21 mouse cellular contexts compared by ENCODE assay signal in genomic region chr12:79857704-79858103, GRCm38 (mm10).
DNase-seq lines count a peak whose midpoint lies in the region; ATAC-seq and TF ChIP-seq lines count a peak whose summit lies in the region.
"Had no signal": no experiment of that assay in that cellular context is flagged by ENCODE, and none has a peak within 500 bp of the region (broad histone marks: within the 10 kb centered on the region; RNA-seq: fewer than 3 reads in every experiment).

No protein-coding gene starts in this region.

- H3K4me3 ChIP-seq in hindbrain, embryonic 12.5 days, result no peak overlapping the region
- H3K4me3 ChIP-seq in hindbrain, embryonic 14.5 days (replicated peaks; ENCODE audit: low read length), result no peak overlapping the region
- no peak overlapping the region for H3K4me3 ChIP-seq in testis, adult 2 months (ENCODE audit: control insufficient read depth, low read depth, low read length)
- H3K4me3 ChIP-seq: erythroblast, embryonic 14.5 days; limb, embryonic 13.5 days; liver, embryonic 15.5 days; midbrain, embryonic 13.5 days; myocyte; neural tube, embryonic 15.5 days had no signal

- 82% methylated on average over 6 of the region's 6 CpGs for WGBS in hindbrain, embryonic 12.5 days
- WGBS in hindbrain, embryonic 14.5 days, result 90% methylated on average over 6 of the region's 6 CpGs

- ATAC-seq in hindbrain, embryonic 12.5 days (ENCODE audit: low FRiP score), result no peak
- ATAC-seq in hindbrain, embryonic 14.5 days (ENCODE audit: low FRiP score), result no peak
- ATAC-seq: forebrain, embryonic 16.5 days; midbrain, embryonic 13.5 days had no signal

- DNase-seq in adrenal gland, postnatal 14 days, result peak; percentile 2
- no peak for DNase-seq in adrenal gland, adult 8-10 months
- no peak for DNase-seq in hindbrain, embryonic 14.5 days (ENCODE audit: low spot score)
- DNase-seq in testis, postnatal 10 days (ENCODE audit: low spot score), result no peak
- no peak for DNase-seq in frontal cortex, postnatal 25 days (ENCODE audit: low spot score in 2 of 2)
- no peak for DNase-seq in urinary bladder, postnatal 25 days (ENCODE audit: low spot score)
- DNase-seq: cerebellum, adult 9-11 months; kidney, adult 2 months; kidney, postnatal 25 days; layer of hippocampus, adult 9-11 months; right cerebral cortex, postnatal 25 days had no signal

- 0 out of 2 replicates have a peak, but pooled peaks cover 4% of the 10 kb centered on the region for H3K9me3 ChIP-seq in hindbrain, embryonic 12.5 days (replicated peaks)
- no peaks in the 10 kb centered on the region for H3K9me3 ChIP-seq in hindbrain, embryonic 14.5 days (ENCODE audit: control insufficient read depth, low read length)
- H3K9me3 ChIP-seq: liver, embryonic 15.5 days; neural tube, embryonic 15.5 days had no signal

- no peak overlapping the region for H3K4me2 ChIP-seq in hindbrain, embryonic 12.5 days (replicated peaks)
- no peak overlapping the region for H3K4me2 ChIP-seq in hindbrain, embryonic 14.5 days (replicated peaks)
- H3K4me2 ChIP-seq: limb, embryonic 13.5 days; liver, embryonic 15.5 days; midbrain, embryonic 13.5 days; neural tube, embryonic 15.5 days had no signal

- TF ChIP-seq CTCF in testis, adult 2 months (IDR thresholded peaks at IDR 0.05; ENCODE audit: control insufficient read depth, insufficient read depth, insufficient replicate concordance, low read depth, low read length), result no peak

- peaks cover 14% of the 10 kb centered on the region for H3K4me1 ChIP-seq in hindbrain, embryonic 12.5 days
- no peaks in the 10 kb centered on the region; the same call in 1 of the 2 replicates for H3K4me1 ChIP-seq in hindbrain, embryonic 14.5 days (replicated peaks; ENCODE audit: control insufficient read depth, insufficient read depth, low read length)
- peaks cover 2% of the 10 kb centered on the region; the same call in 1 of the 2 replicates for H3K4me1 ChIP-seq in testis, adult 2 months (ENCODE audit: control insufficient read depth, insufficient read depth, low read length)

- 0 out of 2 replicates have a peak overlapping the region, but pooled peaks have one; percentile 0 for H3K27ac ChIP-seq in hindbrain, embryonic 12.5 days
- no peak overlapping the region for H3K27ac ChIP-seq in hindbrain, embryonic 14.5 days
- H3K27ac ChIP-seq in testis, adult 2 months (ENCODE audit: control insufficient read depth, insufficient read depth, low read depth, low read length), result peak overlapping the region; percentile 20
- H3K27ac ChIP-seq: macrophage; neural tube, embryonic 15.5 days had no signal

- H3K9ac ChIP-seq in hindbrain, embryonic 12.5 days, result no peak overlapping the region
- no peak overlapping the region for H3K9ac ChIP-seq in hindbrain, embryonic 14.5 days
- H3K9ac ChIP-seq: limb, embryonic 13.5 days; liver, embryonic 15.5 days; midbrain, embryonic 13.5 days; neural tube, embryonic 15.5 days had no signal

- no peaks in the 10 kb centered on the region for H3K36me3 ChIP-seq in hindbrain, embryonic 12.5 days
- no peaks in the 10 kb centered on the region for H3K36me3 ChIP-seq in hindbrain, embryonic 14.5 days (replicated peaks; ENCODE audit: control insufficient read depth, insufficient read depth)
- H3K36me3 ChIP-seq in testis, adult 2 months (ENCODE audit: control insufficient read depth, insufficient read depth, low read length), result no peaks in the 10 kb centered on the region
- H3K36me3 ChIP-seq: limb, embryonic 13.5 days; liver, embryonic 15.5 days; midbrain, embryonic 13.5 days; neural tube, embryonic 15.5 days had no signal

- no peaks in the 10 kb centered on the region for H3K27me3 ChIP-seq in hindbrain, embryonic 12.5 days
- H3K27me3 ChIP-seq in hindbrain, embryonic 14.5 days (ENCODE audit: control insufficient read depth, insufficient read depth, low read length), result no peaks in the 10 kb centered on the region
- H3K27me3 ChIP-seq in testis, adult 2 months (ENCODE audit: control insufficient read depth, insufficient read depth, low read length), result no peaks in the 10 kb centered on the region
- H3K27me3 ChIP-seq: limb, embryonic 13.5 days; liver, embryonic 15.5 days; midbrain, embryonic 13.5 days; neural tube, embryonic 15.5 days had no signal

- no peak for TF ChIP-seq POLR2A in testis, adult 2 months (IDR thresholded peaks at IDR 0.05; ENCODE audit: control insufficient read depth, low read depth, low read length)
